Mouse (Mus musculus) cerebral cortex, adult 2 months (tissue): ENCODE results near the gene Cep57l1.

Experiments used
- WGBS: fragments of 180-500 bp; shearing (Covaris S2); methylation state at CpG from one replicate; pipeline ENCODE4 v1.1.7; 2018; 5-methylcytosine and 5-hydroxymethylcytosine counted together

Gene Cep57l1

GRCm38 (mm10) chr10:41737245-41737644 lies 72.4 kb downstream of the Cep57l1 start:
- 98% methylated on average over 16 of the region's 16 CpGs for WGBS

GRCm38 (mm10) chr10:41735398-41735797 lies 74.3 kb downstream of the Cep57l1 start:
- 71% methylated on average over 6 of the region's 6 CpGs for WGBS

- WGBS, result 98% methylated on average over 3 of the region's 3 CpGs
Measured at GRCm38 (mm10) chr10:41733214-41733613, 76.5 kb downstream of the Cep57l1 start.

- 91% methylated on average over 4 of the region's 4 CpGs for WGBS
Measured at GRCm38 (mm10) chr10:41731932-41732331, 77.7 kb downstream of the Cep57l1 start.

GRCm38 (mm10) chr10:41730746-41731145 lies 78.9 kb downstream of the Cep57l1 start:
- 89% methylated on average over 10 of the region's 10 CpGs for WGBS

GRCm38 (mm10) chr10:41726215-41726614 lies 83.5 kb downstream of the Cep57l1 start:
- 90% methylated on average over 9 of the region's 9 CpGs for WGBS

GRCm38 (mm10) chr10:41719587-41719986 lies 90.1 kb downstream of the Cep57l1 start:
- WGBS, result 53% methylated on average over 9 of the region's 9 CpGs

GRCm38 (mm10) chr10:41716029-41716897 lies 93.4 kb downstream of the Cep57l1 start, which contains the start of gene Ccdc162:
Gene Ccdc162 (minus strand): TSS chr10:41716634.
- 35% methylated on average over 15 of the region's 15 CpGs for WGBS

- 86% methylated on average over 14 of the region's 14 CpGs for WGBS
Measured at GRCm38 (mm10) chr10:41715557-41715956, 94.1 kb downstream of the Cep57l1 start.

GRCm38 (mm10) chr10:41711467-41711866 lies 98.2 kb downstream of the Cep57l1 start:
- WGBS, result 80% methylated on average over 7 of the region's 7 CpGs

GRCm38 (mm10) chr10:41710773-41711172 lies 98.9 kb downstream of the Cep57l1 start:
- WGBS, result 57% methylated on average over 8 of the region's 8 CpGs

- 97% methylated on average over 8 of the region's 8 CpGs for WGBS
Measured at GRCm38 (mm10) chr10:41709341-41709740, 100.3 kb downstream of the Cep57l1 start.

- WGBS, result 89% methylated on average over 5 of the region's 5 CpGs
Measured at GRCm38 (mm10) chr10:41699669-41700068, 110.0 kb downstream of the Cep57l1 start.

GRCm38 (mm10) chr10:41697040-41697439 lies 112.6 kb downstream of the Cep57l1 start:
- 63% methylated on average over 11 of the region's 11 CpGs for WGBS

GRCm38 (mm10) chr10:41690978-41691377 lies 118.7 kb downstream of the Cep57l1 start:
- 68% methylated on average over 4 of the region's 4 CpGs for WGBS

- WGBS, result 18% methylated on average over 24 of the region's 24 CpGs
Measured at GRCm38 (mm10) chr10:41689941-41690887, 119.5 kb downstream of the Cep57l1 start.

- WGBS, result 15% methylated on average over 21 of the region's 21 CpGs
Measured at GRCm38 (mm10) chr10:41684548-41684996, 125.1 kb downstream of the Cep57l1 start.

- WGBS, result 30% methylated on average over 16 of the region's 16 CpGs
Measured at GRCm38 (mm10) chr10:41682546-41683393, 126.9 kb downstream of the Cep57l1 start.

GRCm38 (mm10) chr10:41678746-41679360 lies 130.8 kb downstream of the Cep57l1 start:
- 17% methylated on average over 18 of the region's 18 CpGs for WGBS

GRCm38 (mm10) chr10:41677396-41677795 lies 132.3 kb downstream of the Cep57l1 start:
- WGBS, result 61% methylated on average over 8 of the region's 8 CpGs

GRCm38 (mm10) chr10:41676661-41677061 lies 133.0 kb downstream of the Cep57l1 start:
- WGBS, result 72% methylated on average over 6 of the region's 6 CpGs
